Mouse (Mus musculus) midbrain, embryonic 14.5 days (tissue): ENCODE measurements around the gene Rbms1. TPM values are rescaled to one million over a fixed set of nuclear protein-coding genes. Genes with fewer than 3 reads are reported as not detected.

ENCODE experiments used
- ATAC-seq: fragments of 200-750 bp; cut with Nextera tagmentation; 2 replicates; pipeline ENCODE4 v1.8.0; 2017; ENCODE audit warnings: moderate number of reproducible peaks, moderate library complexity; ENCODE audit not compliant: low FRiP score, low TSS enrichment
- DNase-seq: peaks from one replicate; pipeline ENCODE4 v3.0.0-alpha.2; 2015
- H3K27ac ChIP-seq: fragments of 300-500 bp; sonication (generic); replicated peaks from 2 replicates; pipeline ENCODE4 v1.5.1; 2014; ENCODE audit warnings: mild to moderate bottlenecking, low read depth, low read length, moderate library complexity
- H3K27me3 ChIP-seq: fragments of 300-500 bp; sonication (generic); 2 replicates; pipeline ENCODE4 v1.6.1; 2014; ENCODE audit warnings: low read length, control low read depth, mixed read lengths; ENCODE audit not compliant: control insufficient read depth, insufficient read depth
- H3K36me3 ChIP-seq: fragments of 300-500 bp; sonication (generic); 2 replicates; pipeline ENCODE4 v1.6.1; 2014; ENCODE audit warnings: low read length, control low read depth; ENCODE audit not compliant: control insufficient read depth, insufficient read depth
- H3K4me1 ChIP-seq: fragments of 300-500 bp; sonication (generic); 2 replicates; pipeline ENCODE4 v1.6.1; 2014; ENCODE audit warnings: mild to moderate bottlenecking, antibody characterized with exemption, low read length, control low read depth; ENCODE audit not compliant: control insufficient read depth, insufficient read depth
- H3K4me2 ChIP-seq: fragments of 300-500 bp; sonication (generic); 2 replicates; pipeline ENCODE4 v1.6.1; 2014; ENCODE audit warnings: mild to moderate bottlenecking, low read length, moderate library complexity
- H3K4me3 ChIP-seq: fragments of 300-500 bp; sonication (generic); replicated peaks from 2 replicates; pipeline ENCODE4 v1.5.1; 2014; ENCODE audit warnings: low read depth, low read length
- H3K9ac ChIP-seq: fragments of 300-500 bp; sonication (generic); replicated peaks from 2 replicates; pipeline ENCODE4 v1.6.1; 2014; ENCODE audit warnings: mild to moderate bottlenecking, low read length, moderate library complexity
- H3K9me3 ChIP-seq: fragments of 300-500 bp; sonication (generic); 2 replicates; pipeline ENCODE4 v1.6.1; 2016; ENCODE audit warnings: low read length, control low read depth, mixed read lengths; ENCODE audit not compliant: control insufficient read depth
- WGBS: fragments of 180-500 bp; shearing (Covaris S2); extraction: QIAGEN DNeasy Blood & Tissue Kit; methylation state at CpG from one replicate; pipeline ENCODE4 v1.1.7; 2014; 5-methylcytosine and 5-hydroxymethylcytosine counted together
- polyA plus RNA-seq: library from polyadenylated mRNA; unstranded; fragments of >200 nt; fragmentation: Nextera tagmentation; extraction: Ambion mirVana; gene quantifications from 2 replicates; pipeline ENCODE4 v1.2.1, GENCODE M21; 2014

Gene Rbms1
- polyA plus RNA-seq, 1 experiment from 2014 or later = 41.1 TPM

GRCm38 (mm10) chr2:60923756-60924544 lies 39.0 kb downstream of the Rbms1 start:
- H3K9ac ChIP-seq = no peak overlapping the region
- DNase-seq (no peak), ATAC-seq (no peak)
- no peaks in the 10 kb centered on the region for H3K36me3 ChIP-seq
- no peak overlapping the region for H3K27ac ChIP-seq
- H3K4me1 ChIP-seq = no peaks in the 10 kb centered on the region
- no peak overlapping the region for H3K4me2 ChIP-seq
- no peak overlapping the region for H3K4me3 ChIP-seq
- WGBS = 72% methylated on average over 11 of the region's 11 CpGs
- no peaks in the 10 kb centered on the region for H3K9me3 ChIP-seq
- H3K27me3 ChIP-seq = no peaks in the 10 kb centered on the region

- H3K4me3 ChIP-seq = no peak overlapping the region
- no peaks in the 10 kb centered on the region for H3K36me3 ChIP-seq
- 88% methylated on average over 6 of the region's 6 CpGs for WGBS
- ATAC-seq (no peak), DNase-seq (no peak)
- no peak overlapping the region for H3K9ac ChIP-seq
- no peaks in the 10 kb centered on the region for H3K27me3 ChIP-seq
- no peak overlapping the region for H3K4me2 ChIP-seq
- H3K4me1 ChIP-seq = no peaks in the 10 kb centered on the region
- no peak overlapping the region for H3K27ac ChIP-seq
- no peaks in the 10 kb centered on the region for H3K9me3 ChIP-seq
These were observed 39.9 kb downstream of the Rbms1 start for GRCm38 (mm10) chr2:60923111-60923510.

- 70% methylated on average over 5 of the region's 5 CpGs for WGBS
- Histone ChIP-seq H3K36me3 (no peaks in the 10 kb centered on the region), H3K9ac (no peak overlapping the region), H3K27ac (no peak overlapping the region), H3K9me3 (no peaks in the 10 kb centered on the region), H3K4me3 (no peak overlapping the region), H3K27me3 (no peaks in the 10 kb centered on the region), H3K4me1 (no peaks in the 10 kb centered on the region), H3K4me2 (no peak overlapping the region)
- DNase-seq = no peak
- ATAC-seq = no peak
These were observed 40.6 kb downstream of the Rbms1 start for GRCm38 (mm10) chr2:60922351-60922750.

- no peak for DNase-seq
- Histone ChIP-seq H3K27me3 (no peaks in the 10 kb centered on the region), H3K4me1 (no peaks in the 10 kb centered on the region), H3K4me3 (no peak overlapping the region), H3K27ac (no peak overlapping the region), H3K9ac (no peak overlapping the region), H3K4me2 (no peak overlapping the region), H3K36me3 (no peaks in the 10 kb centered on the region), H3K9me3 (no peaks in the 10 kb centered on the region)
- 81% methylated on average over 3 of the region's 3 CpGs for WGBS
- ATAC-seq = no peak
These were observed 42.9 kb downstream of the Rbms1 start for GRCm38 (mm10) chr2:60920076-60920475.

GRCm38 (mm10) chr2:60918401-60918800 lies 44.6 kb downstream of the Rbms1 start:
- no peak for ATAC-seq
- Histone ChIP-seq H3K27ac (no peak overlapping the region), H3K9me3 (no peaks in the 10 kb centered on the region), H3K4me3 (no peak overlapping the region), H3K4me2 (no peak overlapping the region), H3K4me1 (no peaks in the 10 kb centered on the region), H3K27me3 (no peaks in the 10 kb centered on the region), H3K36me3 (no peaks in the 10 kb centered on the region), H3K9ac (no peak overlapping the region)
- no peak for DNase-seq
- WGBS = 90% methylated on average over 7 of the region's 7 CpGs

GRCm38 (mm10) chr2:60914524-60915280 lies 48.3 kb downstream of the Rbms1 start:
- Histone ChIP-seq H3K27me3 (no peaks in the 10 kb centered on the region), H3K4me1 (no peaks in the 10 kb centered on the region), H3K9ac (no peak overlapping the region), H3K27ac (no peak overlapping the region), H3K4me2 (no peak overlapping the region), H3K4me3 (no peak overlapping the region), H3K36me3 (no peaks in the 10 kb centered on the region), H3K9me3 (no peaks in the 10 kb centered on the region)
- ATAC-seq (no peak), DNase-seq (no peak)
- WGBS = 81% methylated on average over 7 of the region's 7 CpGs

- Histone ChIP-seq H3K27ac (no peak overlapping the region), H3K9me3 (no peaks in the 10 kb centered on the region), H3K9ac (no peak overlapping the region), H3K4me3 (no peak overlapping the region), H3K36me3 (no peaks in the 10 kb centered on the region), H3K27me3 (no peaks in the 10 kb centered on the region), H3K4me1 (no peaks in the 10 kb centered on the region), H3K4me2 (no peak overlapping the region)
- DNase-seq (no peak), ATAC-seq (no peak)
- WGBS = 81% methylated on average over 3 of the region's 3 CpGs
These were observed 49.7 kb downstream of the Rbms1 start for GRCm38 (mm10) chr2:60913281-60913680.

GRCm38 (mm10) chr2:60911716-60912115 lies 51.3 kb downstream of the Rbms1 start:
- Histone ChIP-seq H3K4me1 (no peaks in the 10 kb centered on the region), H3K9ac (no peak overlapping the region), H3K27me3 (no peaks in the 10 kb centered on the region), H3K36me3 (no peaks in the 10 kb centered on the region), H3K27ac (no peak overlapping the region), H3K4me2 (no peak overlapping the region), H3K9me3 (no peaks in the 10 kb centered on the region), H3K4me3 (no peak overlapping the region)
- DNase-seq (no peak), ATAC-seq (no peak)
- WGBS = 93% methylated on average over 8 of the region's 8 CpGs

GRCm38 (mm10) chr2:60910820-60911219 lies 52.2 kb downstream of the Rbms1 start:
- H3K36me3 ChIP-seq = no peaks in the 10 kb centered on the region
- H3K4me3 ChIP-seq = no peak overlapping the region
- no peak overlapping the region for H3K9ac ChIP-seq
- H3K4me2 ChIP-seq = no peak overlapping the region
- DNase-seq (no peak), ATAC-seq (no peak)
- H3K9me3 ChIP-seq = no peaks in the 10 kb centered on the region
- no peaks in the 10 kb centered on the region for H3K27me3 ChIP-seq
- WGBS = 82% methylated on average over 6 of the region's 6 CpGs
- H3K4me1 ChIP-seq = no peaks in the 10 kb centered on the region
- no peak overlapping the region for H3K27ac ChIP-seq
